Mouse (Mus musculus): ENCODE measurements around the gene Ciz1.

Ciz1 gene

GRCm38 (mm10) chr2:32319586-32320580 is 32.2 kb upstream of the Ciz1 start:
- DNase-seq (ENCODE audit: low read depth) = no peak

GRCm38 (mm10) chr2:32320721-32321120 is 31.4 kb upstream of the Ciz1 start:
- no peak for DNase-seq (ENCODE audit: low read depth)

GRCm38 (mm10) chr2:32321591-32322298 is 30.4 kb upstream of the Ciz1 start:
- DNase-seq (ENCODE audit: low read depth) = no peak

- no peak for DNase-seq (ENCODE audit: low read depth)
Observed at GRCm38 (mm10) chr2:32322754-32323741, 29.1 kb upstream of the Ciz1 start.

GRCm38 (mm10) chr2:32324322-32324721 is 27.8 kb upstream of the Ciz1 start:
- no peak for DNase-seq (ENCODE audit: low read depth)

GRCm38 (mm10) chr2:32325342-32325741 is 26.8 kb upstream of the Ciz1 start:
- no peak for DNase-seq (ENCODE audit: low read depth)

- DNase-seq (ENCODE audit: low read depth) = no peak
Observed at GRCm38 (mm10) chr2:32327200-32327599, 24.9 kb upstream of the Ciz1 start.

GRCm38 (mm10) chr2:32328911-32329460 is 23.1 kb upstream of the Ciz1 start:
- DNase-seq (ENCODE audit: low read depth) = no peak

- DNase-seq (ENCODE audit: low read depth) = no peak
Observed at GRCm38 (mm10) chr2:32329531-32329930, 22.6 kb upstream of the Ciz1 start.

- DNase-seq (ENCODE audit: low read depth) = no peak
Observed at GRCm38 (mm10) chr2:32332159-32332558, 20.0 kb upstream of the Ciz1 start.

GRCm38 (mm10) chr2:32335888-32336287 is 16.2 kb upstream of the Ciz1 start:
- no peak for DNase-seq (ENCODE audit: low read depth)

- DNase-seq (ENCODE audit: low read depth) = no peak
Observed at GRCm38 (mm10) chr2:32339912-32340642, 12.1 kb upstream of the Ciz1 start.

- no peak for DNase-seq (ENCODE audit: low read depth)
Observed at GRCm38 (mm10) chr2:32340836-32341633, 11.1 kb upstream of the Ciz1 start.

- DNase-seq (ENCODE audit: low read depth) = no peak
Observed at GRCm38 (mm10) chr2:32341634-32341939, 10.5 kb upstream of the Ciz1 start.

GRCm38 (mm10) chr2:32342039-32342438 is 10.1 kb upstream of the Ciz1 start:
- no peak for DNase-seq (ENCODE audit: low read depth)

- peak; percentile 49 for DNase-seq (ENCODE audit: low read depth)
Observed at GRCm38 (mm10) chr2:32342539-32343350, 9.4 kb upstream of the Ciz1 start.

GRCm38 (mm10) chr2:32343351-32343671 is 8.8 kb upstream of the Ciz1 start:
- DNase-seq (ENCODE audit: low read depth) = no peak

- no peak for DNase-seq (ENCODE audit: low read depth)
Observed at GRCm38 (mm10) chr2:32344056-32344455, 8.1 kb upstream of the Ciz1 start.

- no peak for DNase-seq (ENCODE audit: low read depth)
Observed at GRCm38 (mm10) chr2:32344598-32345321, 7.4 kb upstream of the Ciz1 start.

Data from 416B (cell line).